Mouse (Mus musculus) liver, embryonic 14.5 days (tissue): ENCODE measurements around the gene Grip1. TPM values are rescaled to one million over a fixed set of nuclear protein-coding genes. Genes with fewer than 3 reads are reported as not detected.

Source experiments
- ATAC-seq: fragments of 200-750 bp; cut with Nextera tagmentation; 2 replicates; pipeline ENCODE4 v1.8.0; 2017; ENCODE audit warnings: moderate number of reproducible peaks, mild to moderate bottlenecking, moderate library complexity; ENCODE audit not compliant: insufficient read depth
- DNase-seq, 3 experiments: peaks; one replicate each; pipeline ENCODE4 v3.0.0-alpha.2; 2012 to 2013; ENCODE audit warnings: low read depth in 3 of 3, low spot score in 3 of 3
- H3K27ac ChIP-seq: fragments of 300-500 bp; sonication (generic); 2 replicates; pipeline ENCODE4 v1.5.1; 2014; ENCODE audit warnings: moderate library complexity, mild to moderate bottlenecking, control low read depth, inconsistent platforms
- H3K27me3 ChIP-seq: fragments of 300-500 bp; sonication (generic); 2 replicates; pipeline ENCODE4 v1.6.1; 2014; ENCODE audit warnings: mild to moderate bottlenecking, low read length, moderate library complexity; ENCODE audit not compliant: control insufficient read depth, insufficient read depth
- H3K36me3 ChIP-seq: fragments of 300-500 bp; sonication (generic); replicated peaks from 2 replicates; pipeline ENCODE4 v1.6.1; 2014; ENCODE audit warnings: low read depth; ENCODE audit not compliant: control insufficient read depth, insufficient read depth
- H3K4me1 ChIP-seq, 2 experiments: fragments of 200-500 bp in 1 of 2; fragments of 300-500 bp in 1 of 2; sonication (generic) in 1 of 2; replicated peaks; 2 replicates each; pipeline ENCODE4 v1.6.1; 2012 to 2014; ENCODE audit warnings: antibody characterized with exemption in 1 of 2, inconsistent platforms in 1 of 2, low read length in 1 of 2; ENCODE audit not compliant: control insufficient read depth in 2 of 2, insufficient read depth in 2 of 2
- H3K4me2 ChIP-seq: fragments of 300-500 bp; sonication (generic); 2 replicates; pipeline ENCODE4 v1.6.1; 2014; ENCODE audit warnings: low read depth, mild to moderate bottlenecking, control low read depth, moderate library complexity
- H3K4me3 ChIP-seq, 2 experiments: fragments of 200-500 bp in 1 of 2; fragments of 300-500 bp in 1 of 2; sonication (generic) in 1 of 2; 2 replicates each; pipeline ENCODE4 v1.5.1; 2012 to 2014; ENCODE audit warnings: low read depth in 2 of 2, low read length in 2 of 2, mild to moderate bottlenecking in 2 of 2, control low read depth in 1 of 2, inconsistent platforms in 1 of 2, moderate library complexity in 1 of 2; ENCODE audit not compliant: insufficient read depth in 1 of 2
- H3K9ac ChIP-seq: fragments of 300-500 bp; sonication (generic); replicated peaks from 2 replicates; pipeline ENCODE4 v1.6.1; 2014; ENCODE audit warnings: mild to moderate bottlenecking, control low read depth, moderate library complexity
- H3K9me3 ChIP-seq: fragments of 300-500 bp; sonication (generic); 2 replicates; pipeline ENCODE4 v1.6.1; 2016; ENCODE audit warnings: low read length, mixed read lengths; ENCODE audit not compliant: control insufficient read depth
- CTCF ChIP-seq: IDR thresholded peaks from 2 replicates; pipeline ENCODE4 v1.5.1; 2016; ENCODE audit warnings: antibody characterized with exemption, low read depth, control low read depth
- EP300 ChIP-seq: IDR thresholded peaks from 2 replicates; pipeline ENCODE4 v1.6.1; 2016; ENCODE audit warnings: antibody characterized with exemption, low read depth
- WGBS: fragments of 180-500 bp; shearing (Covaris S2); extraction: QIAGEN DNeasy Blood & Tissue Kit; methylation state at CpG from one replicate; pipeline ENCODE4 v1.1.7; 2014; ENCODE audit not compliant: insufficient replicate concordance; 5-methylcytosine and 5-hydroxymethylcytosine counted together
- polyA plus RNA-seq, 2 experiments: library from polyadenylated mRNA; depleted of rRNA in 1 of 2; stranded (reverse) in 1 of 2; unstranded in 1 of 2; fragments of >200 nt; fragmentation: Nextera tagmentation in 1 of 2; extraction: Ambion mirVana in 1 of 2; gene quantifications; 2 replicates each; pipeline versions ENCODE4 v1.2.1 to v1.2.3; 2012 to 2014

Grip1 gene
- polyA plus RNA-seq, 2 experiments = 0.37 to 0.56 TPM

DNA sequence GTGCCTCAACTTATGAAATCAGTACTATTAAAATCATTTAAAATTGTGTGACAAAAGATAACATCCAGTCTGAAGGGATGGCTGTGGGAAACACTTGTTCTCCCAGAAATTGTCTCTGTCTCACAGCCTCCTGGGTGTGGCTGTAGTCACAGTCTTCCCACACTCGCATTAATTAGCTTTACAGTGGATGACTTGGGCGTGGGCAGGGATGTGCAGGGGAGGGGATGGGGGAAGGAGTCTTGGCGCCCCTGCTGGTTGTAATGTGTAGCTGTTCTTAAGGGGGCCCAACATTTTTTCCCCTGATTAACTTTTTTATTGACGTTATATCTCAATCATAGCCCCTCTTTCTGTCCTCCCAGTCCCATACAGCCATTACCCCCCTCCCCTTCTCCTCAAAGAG lies 360.5 kb downstream of the Grip1 start:
- WGBS = 63% methylated on average over 4 of the region's 4 CpGs
- DNase-seq (no peak), ATAC-seq (no peak)
- no peaks in the 10 kb centered on the region for H3K27me3 ChIP-seq
- no peak overlapping the region for H3K4me2 ChIP-seq
- no peak overlapping the region for H3K4me3 ChIP-seq
- no peak overlapping the region for H3K27ac ChIP-seq
- no peaks in the 10 kb centered on the region for H3K9me3 ChIP-seq
- no peaks in the 10 kb centered on the region for H3K36me3 ChIP-seq
- H3K9ac ChIP-seq = no peak overlapping the region
- no peaks in the 10 kb centered on the region for H3K4me1 ChIP-seq
- TF ChIP-seq EP300 = no peak
- 0 out of 2 replicates have a peak, but pooled peaks have one; percentile 6 for TF ChIP-seq CTCF

DNA sequence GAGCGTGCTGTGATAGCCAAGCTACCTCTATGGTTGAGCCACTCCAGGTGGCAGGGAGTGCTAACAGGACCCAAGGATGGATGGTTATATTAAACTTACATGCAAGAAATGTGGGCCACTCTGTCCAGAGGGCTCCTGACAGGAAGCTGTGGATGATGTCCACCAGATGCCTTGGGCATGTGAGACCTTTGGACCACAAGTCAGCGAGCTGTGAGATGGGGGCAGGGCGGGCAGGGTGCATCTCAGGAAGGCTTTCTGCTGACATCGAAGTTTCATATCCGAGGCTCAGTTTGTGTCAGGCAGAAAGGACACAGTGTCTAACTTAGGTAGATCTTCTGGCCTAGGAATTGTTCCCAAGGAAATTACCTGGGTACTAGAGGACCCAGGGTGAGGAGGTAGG lies 362.4 kb downstream of the Grip1 start:
- H3K9me3 ChIP-seq = no peaks in the 10 kb centered on the region
- no peaks in the 10 kb centered on the region for H3K27me3 ChIP-seq
- no peaks in the 10 kb centered on the region for H3K36me3 ChIP-seq
- TF ChIP-seq CTCF (no peak), EP300 (no peak)
- no peak overlapping the region for H3K27ac ChIP-seq
- H3K4me3 ChIP-seq = no peak overlapping the region
- ATAC-seq (no peak), DNase-seq (no peak)
- 45% methylated on average over 5 of the region's 5 CpGs for whole genome bisulfite sequencing
- no peak overlapping the region for H3K9ac ChIP-seq
- H3K4me2 ChIP-seq = no peak overlapping the region
- no peaks in the 10 kb centered on the region for H3K4me1 ChIP-seq

- Histone ChIP-seq H3K27ac (no peak overlapping the region), H3K4me1 (no peaks in the 10 kb centered on the region), H3K36me3 (no peaks in the 10 kb centered on the region), H3K9ac (no peak overlapping the region), H3K4me2 (no peak overlapping the region), H3K4me3 (no peak overlapping the region), H3K27me3 (no peaks in the 10 kb centered on the region), H3K9me3 (no peaks in the 10 kb centered on the region)
- 33% methylated on average over 5 of the region's 5 CpGs for WGBS
- DNase-seq (no peak), ATAC-seq (no peak)
- no peak for TF ChIP-seq CTCF
- TF ChIP-seq EP300 = no peak
These were observed 364.8 kb downstream of the Grip1 start for GRCm38 (mm10) chr10:119818381-119818780.

DNA sequence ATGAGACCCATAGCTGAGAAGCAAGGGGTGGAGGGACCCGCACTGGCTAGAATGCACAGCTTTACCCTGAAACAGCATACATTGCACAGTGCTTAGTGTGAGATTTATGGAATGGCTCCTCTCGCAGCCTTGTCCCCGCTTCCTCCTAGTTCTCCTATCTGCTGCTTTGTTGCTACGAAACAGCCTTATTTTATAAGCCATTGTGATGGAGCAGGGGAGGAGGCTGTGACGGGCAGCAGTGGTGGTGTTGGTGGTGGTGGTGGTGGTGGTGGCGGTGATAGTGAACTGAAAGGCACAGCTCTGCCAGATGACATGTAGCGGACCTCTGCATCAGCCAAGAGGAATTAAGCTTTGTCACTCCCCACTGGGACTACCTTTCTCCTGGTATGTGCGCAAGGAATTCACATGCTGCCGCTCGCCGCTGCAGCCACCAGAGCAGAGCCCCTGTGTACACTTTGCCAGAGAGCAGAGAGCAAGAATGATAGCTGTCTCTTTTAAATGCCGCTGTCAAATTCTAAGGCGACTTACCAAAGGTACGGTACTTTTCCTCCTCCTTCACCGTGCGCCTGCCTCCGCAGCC lies 365.6 kb downstream of the Grip1 start:
- no peaks in the 10 kb centered on the region for H3K9me3 ChIP-seq
- no peaks in the 10 kb centered on the region for H3K27me3 ChIP-seq
- no peak overlapping the region for H3K9ac ChIP-seq
- no peaks in the 10 kb centered on the region for H3K36me3 ChIP-seq
- no peak overlapping the region for H3K4me3 ChIP-seq
- no peaks in the 10 kb centered on the region for H3K4me1 ChIP-seq
- H3K4me2 ChIP-seq = no peak overlapping the region
- ATAC-seq (no peak), DNase-seq (no peak)
- no peak overlapping the region for H3K27ac ChIP-seq
- TF ChIP-seq CTCF (no peak), EP300 (no peak)
- WGBS = 45% methylated on average over 17 of the region's 17 CpGs

DNA sequence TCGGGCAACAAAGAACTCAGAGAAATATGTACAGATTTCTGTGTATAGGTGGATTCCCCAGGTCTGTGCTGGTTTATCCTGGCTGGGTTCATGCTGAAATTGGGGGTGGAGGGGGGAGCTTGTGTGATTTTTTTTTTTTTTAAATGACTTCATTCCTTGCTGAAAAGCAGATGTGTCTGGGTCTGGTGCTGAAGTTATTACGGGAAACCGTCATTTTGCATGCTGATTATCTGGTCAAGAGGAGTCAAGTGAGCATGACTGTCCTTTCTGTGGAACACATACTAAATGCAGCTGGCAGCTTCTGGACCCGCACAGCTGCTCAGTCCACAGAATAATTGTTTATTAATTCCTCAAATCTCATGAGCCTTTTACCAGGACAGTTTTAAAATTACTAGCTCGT lies 366.1 kb downstream of the Grip1 start:
- H3K9me3 ChIP-seq = no peaks in the 10 kb centered on the region
- TF ChIP-seq CTCF (no peak), EP300 (no peak)
- ATAC-seq = no peak
- no peak overlapping the region for H3K4me2 ChIP-seq
- no peak overlapping the region for H3K4me3 ChIP-seq
- H3K36me3 ChIP-seq = no peaks in the 10 kb centered on the region
- no peaks in the 10 kb centered on the region for H3K27me3 ChIP-seq
- DNase-seq = no peak
- no peaks in the 10 kb centered on the region for H3K4me1 ChIP-seq
- no peak overlapping the region for H3K9ac ChIP-seq
- no peak overlapping the region for H3K27ac ChIP-seq
- WGBS = 50% methylated on average over 5 of the region's 5 CpGs
